Mouse (Mus musculus) olfactory bulb, adult 2 months (tissue): ENCODE data around the gene A430033K04Rik.

Source experiments
- CTCF ChIP-seq: fragments of 200-500 bp; IDR thresholded peaks from 2 replicates; pipeline ENCODE4 v1.5.1; 2012; ENCODE audit warnings: low read depth, mild to moderate bottlenecking, low read length, moderate library complexity; ENCODE audit not compliant: insufficient read depth
- POLR2A ChIP-seq: fragments of 200-500 bp; IDR thresholded peaks from 2 replicates; pipeline ENCODE4 v1.6.1; 2012; ENCODE audit warnings: mild to moderate bottlenecking, low read depth, low read length, moderate library complexity; ENCODE audit not compliant: insufficient read depth

DNA sequence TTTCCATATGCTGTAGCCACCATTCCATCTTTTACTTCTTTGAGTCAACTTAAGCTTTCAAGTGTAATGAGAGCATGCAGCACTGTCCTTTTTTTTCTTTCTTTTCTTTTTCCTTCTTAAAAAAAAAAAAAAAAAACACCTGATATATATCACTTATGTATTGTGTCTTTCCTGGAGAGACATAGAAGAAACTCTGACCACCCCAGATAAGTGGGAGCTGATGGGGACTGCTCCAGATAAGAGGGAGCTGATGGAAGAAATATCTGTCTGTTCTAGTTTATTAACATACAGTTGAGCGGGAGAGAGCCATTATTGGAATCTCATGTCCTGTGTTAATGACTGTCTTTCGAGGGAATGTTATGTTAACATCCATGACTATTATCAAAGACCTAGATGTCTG is 13.8 kb downstream of the A430033K04Rik start:
- TF ChIP-seq CTCF (no peak), POLR2A (no peak)
